Mouse (Mus musculus): ENCODE measurements around the gene Exosc9. TPM values are rescaled to one million over a fixed set of nuclear protein-coding genes. Genes with fewer than 3 reads are reported as not detected.
"Not testable (repeated sequence)": the region's sequence is repeated elsewhere in the genome, so short reads cannot be mapped to it uniquely, and the experiment has no call there.

Gene Exosc9
- polyA plus RNA-seq, 1 experiment from 2014 or later, result 24.8 TPM

DNA sequence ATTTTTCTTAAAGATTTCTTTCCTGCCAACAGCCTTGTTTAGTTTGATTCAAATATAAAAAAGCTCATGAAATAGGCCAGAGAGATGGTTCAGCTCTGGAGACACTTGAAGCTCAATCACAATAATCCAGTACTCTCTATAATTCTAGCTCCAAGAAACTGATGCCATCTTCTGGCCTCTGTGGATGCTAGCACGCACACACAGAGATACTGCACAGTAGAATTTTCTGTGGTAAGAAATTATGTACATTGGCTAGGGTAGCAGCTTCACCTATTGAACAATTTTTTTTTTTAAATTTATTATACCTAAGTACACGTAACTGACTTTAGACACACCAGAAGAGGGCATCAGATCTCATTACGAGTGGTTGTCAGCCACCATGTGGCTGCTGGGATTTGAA is 11.3 kb downstream of the Exosc9 start:
- Histone ChIP-seq H3K4me1 (ENCODE audit: insufficient read depth) (peaks cover 3% of the 10 kb centered on the region; the same call in 1 of the 2 replicates), H3K27me3 (ENCODE audit: insufficient read depth, low read length) (no peaks in the 10 kb centered on the region), H3K4me3 (ENCODE audit: low read depth, low read length) (no peak overlapping the region), H3K9me3 (ENCODE audit: low read length) (no peaks in the 10 kb centered on the region), H3K9ac (replicated peaks) (no peak overlapping the region), H3K27ac (ENCODE audit: low read depth) (no peak overlapping the region), H3K4me2 (ENCODE audit: low read depth, low read length) (no peak overlapping the region), H3K36me3 (replicated peaks; ENCODE audit: insufficient read depth, low read length) (peaks cover 73% of the 10 kb centered on the region)
- DNase-seq (no peak), ATAC-seq (no peak)
- WGBS (ENCODE audit: insufficient replicate concordance), result 88% methylated on average over 3 of the region's 3 CpGs
- TF ChIP-seq EP300 (IDR thresholded peaks at IDR 0.05; ENCODE audit: low read depth) (no peak), CTCF (IDR thresholded peaks at IDR 0.05; ENCODE audit: low read depth) (no peak)

DNA sequence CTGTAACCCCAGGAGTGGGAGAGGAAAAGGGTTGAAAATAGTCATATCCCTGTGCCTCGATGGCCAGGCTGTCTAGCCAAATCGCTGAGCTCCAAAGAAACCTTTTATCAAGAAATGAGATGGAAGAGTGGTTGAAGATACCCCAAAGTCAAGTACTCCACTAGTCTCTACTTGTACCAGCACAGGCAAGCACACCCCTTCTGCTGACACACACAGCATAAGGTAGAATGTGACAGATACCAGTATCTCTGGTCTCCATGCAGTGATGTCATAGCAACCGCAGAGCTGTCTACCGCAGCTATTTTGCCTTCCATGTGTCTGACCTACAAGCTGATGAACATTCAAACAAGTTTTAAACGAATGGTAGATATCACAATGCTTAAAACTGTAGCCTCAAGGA is 17.4 kb downstream of the Exosc9 start:
- H3K36me3 ChIP-seq (replicated peaks; ENCODE audit: insufficient read depth, low read length), result peaks cover 54% of the 10 kb centered on the region
- ATAC-seq, result peak; percentile 35
- no peaks in the 10 kb centered on the region for H3K9me3 ChIP-seq (ENCODE audit: low read length)
- peak; percentile 29 for DNase-seq
- TF ChIP-seq CTCF (IDR thresholded peaks at IDR 0.05; ENCODE audit: low read depth) (no peak), EP300 (IDR thresholded peaks at IDR 0.05; ENCODE audit: low read depth) (peak; percentile 57)
- no peaks in the 10 kb centered on the region for H3K4me1 ChIP-seq (ENCODE audit: insufficient read depth)
- no peaks in the 10 kb centered on the region for H3K27me3 ChIP-seq (ENCODE audit: insufficient read depth, low read length)
- 58% methylated on average over 5 of the region's 5 CpGs for WGBS (ENCODE audit: insufficient replicate concordance)
- H3K27ac ChIP-seq (ENCODE audit: low read depth), result peak overlapping the region; percentile 81; the same call in 1 of the 2 replicates
- H3K9ac ChIP-seq (replicated peaks), result peak overlapping the region; percentile 95
- H3K4me3 ChIP-seq (ENCODE audit: low read depth, low read length), result peak overlapping the region; percentile 99
- peak overlapping the region; percentile 96 for H3K4me2 ChIP-seq (ENCODE audit: low read depth, low read length)

DNA sequence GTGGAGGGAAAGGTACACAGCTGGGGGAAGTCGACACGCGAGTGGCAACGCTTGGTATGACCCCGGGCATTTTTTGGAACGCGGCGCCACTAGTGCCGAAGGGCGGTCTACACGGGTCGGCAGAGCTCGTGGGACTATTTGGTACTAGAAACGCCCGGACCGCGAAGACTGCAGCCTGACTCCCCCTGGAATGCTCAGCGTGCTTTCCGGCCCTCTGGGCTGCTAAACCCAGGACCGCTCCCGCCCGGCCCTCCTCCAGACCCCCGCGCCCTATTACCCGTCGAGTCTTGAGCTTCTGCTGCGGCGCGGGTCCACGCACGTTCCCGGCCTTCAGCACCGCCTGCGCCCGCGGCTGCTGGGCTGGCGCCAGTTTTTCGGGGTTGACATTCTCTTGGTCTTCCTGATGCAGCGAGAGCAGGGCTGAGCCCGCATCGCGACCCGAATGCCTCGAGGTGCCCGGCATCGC is 19.0 kb downstream of the Exosc9 start:
- ATAC-seq (peak; percentile 2), DNase-seq (no peak)
- peak overlapping the region; percentile 81 for H3K27ac ChIP-seq (ENCODE audit: low read depth)

DNA sequence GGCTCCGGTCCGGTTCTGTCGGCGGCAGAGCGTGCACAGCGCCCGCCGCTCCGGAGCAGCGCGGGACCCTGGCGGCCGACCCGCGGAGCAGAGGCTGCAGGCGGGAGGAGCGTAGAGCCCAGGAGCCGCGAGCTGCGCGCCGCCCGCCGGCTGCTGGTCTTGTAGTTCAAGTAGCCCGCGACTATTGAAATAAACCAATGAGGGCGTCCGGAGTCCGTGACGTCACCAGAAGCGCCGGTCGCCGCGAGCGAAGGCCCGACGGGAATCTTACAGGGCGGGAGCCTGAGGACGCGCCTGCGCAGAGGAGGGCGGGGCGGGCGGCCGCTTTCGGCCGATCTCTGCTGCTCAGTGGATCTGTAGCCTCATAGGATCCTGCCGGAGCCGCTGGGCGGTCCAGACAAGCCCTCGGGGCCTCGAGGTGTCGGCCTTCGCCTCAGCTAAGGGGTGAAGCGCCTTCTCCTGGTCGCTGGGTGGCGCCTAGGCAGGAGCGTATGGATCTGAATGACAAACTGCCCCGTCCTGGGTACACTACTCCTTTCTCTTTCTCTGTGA is 19.5 kb downstream of the Exosc9 start, which contains the start of gene Ccna2:
Gene Ccna2 (minus strand): TSS at position 324 of the 552 bp plus-strand sequence.
- DNase-seq (peak; percentile 99), ATAC-seq (peak; percentile 98)
- Histone ChIP-seq H3K9ac (replicated peaks) (peak within 1 kb of the TSS; percentile 95), H3K4me1 (ENCODE audit: insufficient read depth) (no peaks in the 10 kb centered on the region), H3K27me3 (ENCODE audit: insufficient read depth, low read length) (no peaks in the 10 kb centered on the region), H3K4me3 (ENCODE audit: low read depth, low read length) (peak within 1 kb of the TSS; percentile 99), H3K4me2 (ENCODE audit: low read depth, low read length) (peak within 1 kb of the TSS; percentile 96), H3K9me3 (ENCODE audit: low read length) (no peaks in the 10 kb centered on the region), H3K27ac (ENCODE audit: low read depth) (peak within 1 kb of the TSS; percentile 81), H3K36me3 (replicated peaks; ENCODE audit: insufficient read depth, low read length) (peaks cover 36% of the 10 kb centered on the region)
- WGBS (ENCODE audit: insufficient replicate concordance), result 2% methylated on average over 51 of the region's 60 CpGs
- peak; percentile 87 for TF ChIP-seq CTCF (IDR thresholded peaks at IDR 0.05; ENCODE audit: low read depth)
- no peak for TF ChIP-seq EP300 (IDR thresholded peaks at IDR 0.05; ENCODE audit: low read depth)

More for the DNA sequence above, 19.0 kb downstream of the Exosc9 start:
- Histone ChIP-seq H3K9me3 (ENCODE audit: low read length) (no peaks in the 10 kb centered on the region), H3K4me3 (ENCODE audit: low read depth, low read length) (peak overlapping the region; percentile 99), H3K9ac (replicated peaks) (peak overlapping the region; percentile 95), H3K4me1 (ENCODE audit: insufficient read depth) (no peaks in the 10 kb centered on the region), H3K36me3 (replicated peaks; ENCODE audit: insufficient read depth, low read length) (peaks cover 41% of the 10 kb centered on the region), H3K27me3 (ENCODE audit: insufficient read depth, low read length) (no peaks in the 10 kb centered on the region), H3K4me2 (ENCODE audit: low read depth, low read length) (peak overlapping the region; percentile 96)
- TF ChIP-seq EP300 (IDR thresholded peaks at IDR 0.05; ENCODE audit: low read depth) (no peak), CTCF (IDR thresholded peaks at IDR 0.05; ENCODE audit: low read depth) (no peak)
- under 1% methylated on average over 46 of the region's 46 CpGs for WGBS (ENCODE audit: insufficient replicate concordance)

DNA sequence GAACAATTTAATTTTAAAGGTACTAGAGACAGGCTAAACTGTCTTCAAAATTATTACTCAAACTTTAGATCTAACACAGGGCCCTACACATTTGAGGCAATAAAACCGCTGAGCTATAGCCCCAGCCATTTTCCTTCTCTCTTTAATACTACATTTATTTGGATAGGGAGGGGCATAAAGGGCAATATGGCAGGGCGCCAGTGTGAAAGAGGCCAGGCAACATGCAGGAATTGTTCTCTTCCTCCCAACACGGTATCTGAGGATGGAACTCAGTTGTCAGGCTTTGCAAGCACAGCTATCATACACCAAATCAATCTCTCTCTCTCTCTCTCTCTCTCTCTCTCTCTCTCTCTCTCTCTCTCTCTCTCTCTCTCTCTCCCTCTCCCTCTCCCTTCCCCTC is 46.4 kb downstream of the Exosc9 start:
- ATAC-seq (no peak), DNase-seq (no peak)
- WGBS (ENCODE audit: insufficient replicate concordance), result 68% methylated on average over 3 of the region's 3 CpGs
- no peaks in the 10 kb centered on the region for H3K9me3 ChIP-seq (ENCODE audit: low read length)
- H3K4me1 ChIP-seq (ENCODE audit: insufficient read depth), result no peaks in the 10 kb centered on the region
- TF ChIP-seq CTCF (IDR thresholded peaks at IDR 0.05; ENCODE audit: low read depth) (no peak), EP300 (IDR thresholded peaks at IDR 0.05; ENCODE audit: low read depth) (no peak)
- no peaks in the 10 kb centered on the region for H3K27me3 ChIP-seq (ENCODE audit: insufficient read depth, low read length)
- no peak overlapping the region for H3K9ac ChIP-seq (replicated peaks)
- no peak overlapping the region for H3K4me2 ChIP-seq (ENCODE audit: low read depth, low read length)
- no peak overlapping the region for H3K4me3 ChIP-seq (ENCODE audit: low read depth, low read length)
- no peaks in the 10 kb centered on the region for H3K36me3 ChIP-seq (replicated peaks; ENCODE audit: insufficient read depth, low read length)
- H3K27ac ChIP-seq (ENCODE audit: low read depth), result no peak overlapping the region

DNA sequence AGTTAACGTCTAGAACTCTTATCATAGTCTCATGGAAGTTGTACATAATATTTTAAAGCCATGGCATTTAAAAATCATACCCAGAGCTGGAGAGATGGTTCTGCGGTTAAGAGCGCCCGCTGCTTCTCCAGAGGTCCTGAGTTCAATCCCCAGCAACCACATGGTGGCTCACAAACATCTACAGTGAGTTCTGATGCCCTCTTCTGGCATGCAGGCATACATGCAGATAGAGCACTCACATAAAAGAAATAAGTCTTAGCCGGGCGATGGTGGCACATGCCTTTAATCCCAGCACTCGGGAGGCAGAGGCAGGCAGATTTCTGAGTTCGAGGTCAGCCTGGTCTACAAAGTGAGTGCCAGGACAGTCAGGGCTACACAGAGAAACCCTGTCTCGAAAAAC is 47.4 kb downstream of the Exosc9 start:
- not testable (repeated sequence) for H3K27ac ChIP-seq (ENCODE audit: low read depth); H3K4me3 ChIP-seq (ENCODE audit: low read depth, low read length); H3K4me2 ChIP-seq (ENCODE audit: low read depth, low read length); H3K36me3 ChIP-seq (replicated peaks; ENCODE audit: insufficient read depth, low read length); DNase-seq; H3K9ac ChIP-seq (replicated peaks); H3K27me3 ChIP-seq (ENCODE audit: insufficient read depth, low read length); H3K9me3 ChIP-seq (ENCODE audit: low read length); ATAC-seq; H3K4me1 ChIP-seq (ENCODE audit: insufficient read depth)
- peak; percentile 42 for TF ChIP-seq CTCF (IDR thresholded peaks at IDR 0.05; ENCODE audit: low read depth)
- WGBS (ENCODE audit: insufficient replicate concordance), result 79% methylated on average over 8 of the region's 9 CpGs
